Mouse (Mus musculus): ENCODE results near the gene Gm49396.

GRCm38 (mm10) chr7:30518325-30518724, 44.8 kb upstream of the Gm49396 start:
- TF ChIP-seq POLR2A (IDR thresholded peaks at IDR 0.05; ENCODE audit: insufficient read depth, low read depth, low read length), result no peak
- TF ChIP-seq CTCF (IDR thresholded peaks at IDR 0.05; ENCODE audit: insufficient read depth, low read depth, low read length), result no peak

All from olfactory bulb, adult 2 months (tissue).